13 mouse cellular contexts compared by ENCODE assay signal in the genomic region with DNA sequence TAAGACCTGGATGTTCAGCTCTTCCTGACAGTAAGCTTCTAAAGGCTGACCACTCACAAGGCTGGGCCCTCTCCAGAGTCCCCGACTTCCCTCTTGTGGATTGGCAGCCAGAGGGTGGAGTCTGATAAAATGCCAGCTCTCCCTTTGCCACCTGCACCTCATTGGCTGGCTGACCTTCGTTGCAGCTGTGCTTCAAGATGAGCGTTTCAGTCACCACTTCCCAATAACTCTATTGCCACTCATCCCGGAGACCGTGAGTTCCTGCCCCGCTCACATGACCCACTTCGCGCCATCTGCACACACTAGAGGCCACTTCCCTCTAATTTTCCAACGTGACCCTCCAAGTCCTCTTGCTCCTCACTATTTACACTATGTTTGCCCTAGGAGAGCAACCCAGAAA.
"Had no signal": no experiment of that assay in that cellular context is flagged by ENCODE, and none has a peak within 500 bp of the region (broad histone marks: within the 10 kb centered on the region; RNA-seq: fewer than 3 reads in every experiment).

No protein-coding gene starts in this region.

- H3K36me3 ChIP-seq: limb, embryonic 10.5 days; liver, embryonic 15.5 days; lung, embryonic 15.5 days; midbrain, embryonic 15.5 days; neural tube, embryonic 13.5 days had no signal

- H3K4me1 ChIP-seq: liver, embryonic 15.5 days; lung, embryonic 15.5 days; midbrain, embryonic 15.5 days; neural tube, embryonic 13.5 days had no signal

- ATAC-seq: intestine, postnatal 0 days; midbrain, embryonic 15.5 days had no signal

- H3K9ac ChIP-seq: liver, embryonic 15.5 days; lung, embryonic 15.5 days; midbrain, embryonic 15.5 days; neural tube, embryonic 13.5 days had no signal

- H3K27me3 ChIP-seq: liver, embryonic 15.5 days; lung, embryonic 15.5 days; midbrain, embryonic 15.5 days had no signal

- H3K4me2 ChIP-seq: liver, embryonic 11.5 days; liver, embryonic 15.5 days; lung, embryonic 15.5 days; midbrain, embryonic 11.5 days; midbrain, embryonic 15.5 days; neural tube, embryonic 13.5 days had no signal

- H3K9me3 ChIP-seq: limb, embryonic 10.5 days; liver, embryonic 15.5 days; lung, embryonic 15.5 days; midbrain, embryonic 15.5 days; neural tube, embryonic 13.5 days had no signal

- H3K4me3 ChIP-seq: left cerebral cortex, adult 2 months; limb, embryonic 10.5 days; liver, embryonic 15.5 days; lung, embryonic 15.5 days; midbrain, embryonic 15.5 days; neural tube, embryonic 13.5 days had no signal

- H3K27ac ChIP-seq: left cerebral cortex, adult 2 months; limb, embryonic 10.5 days; liver, embryonic 15.5 days; lung, embryonic 15.5 days; midbrain, embryonic 15.5 days; neural tube, embryonic 13.5 days; stomach, postnatal 0 days had no signal

- DNase-seq: kidney, adult 8-10 months; right cerebral cortex, postnatal 14 days; thymus, postnatal 4 days had no signal
